Mouse (Mus musculus) limb, embryonic 11.5 days (tissue): ENCODE data around the gene Naip1. TPM values are rescaled to one million over a fixed set of nuclear protein-coding genes. Genes with fewer than 3 reads are reported as not detected.
"Not testable (repeated sequence)": the region's sequence is repeated elsewhere in the genome, so short reads cannot be mapped to it uniquely, and the experiment has no call there.

ENCODE experiments used
- ATAC-seq: fragments of 200-750 bp; cut with Nextera tagmentation; 2 replicates; pipeline ENCODE4 v1.8.0; 2017; ENCODE audit warnings: low read depth; ENCODE audit not compliant: insufficient number of reproducible peaks, low FRiP score, low TSS enrichment
- DNase-seq: peaks from one replicate; pipeline ENCODE4 v3.0.0-alpha.2; 2015; ENCODE audit warnings: low spot score
- H3K27ac ChIP-seq: fragments of 300-500 bp; sonication (generic); replicated peaks from 2 replicates; pipeline ENCODE4 v1.5.1; 2014; ENCODE audit warnings: low read depth, mild to moderate bottlenecking, low read length
- H3K27me3 ChIP-seq: fragments of 300-500 bp; sonication (generic); 2 replicates; pipeline ENCODE4 v1.6.1; 2014; ENCODE audit warnings: mild to moderate bottlenecking, low read length, mixed read lengths; ENCODE audit not compliant: control insufficient read depth, insufficient read depth
- H3K36me3 ChIP-seq: fragments of 300-500 bp; sonication (generic); 2 replicates; pipeline ENCODE4 v1.6.1; 2014; ENCODE audit warnings: mild to moderate bottlenecking, low read length, moderate library complexity, mixed read lengths; ENCODE audit not compliant: control insufficient read depth, insufficient read depth
- H3K4me1 ChIP-seq: fragments of 300-500 bp; sonication (generic); 2 replicates; pipeline ENCODE4 v1.6.1; 2014; ENCODE audit warnings: low read length, mixed read lengths; ENCODE audit not compliant: control insufficient read depth, insufficient read depth
- H3K4me2 ChIP-seq: fragments of 300-500 bp; sonication (generic); 2 replicates; pipeline ENCODE4 v1.6.1; 2014; ENCODE audit warnings: low read depth, mild to moderate bottlenecking, moderate library complexity; ENCODE audit not compliant: severe bottlenecking
- H3K4me3 ChIP-seq: fragments of 300-500 bp; sonication (generic); 2 replicates; pipeline ENCODE4 v1.5.1; 2014; ENCODE audit warnings: low read depth, low read length
- H3K9ac ChIP-seq: fragments of 300-500 bp; sonication (generic); 2 replicates; pipeline ENCODE4 v1.6.1; 2014; ENCODE audit warnings: mild to moderate bottlenecking, low read length
- H3K9me3 ChIP-seq: fragments of 300-500 bp; sonication (generic); 2 replicates; pipeline ENCODE4 v1.6.1; 2016; ENCODE audit warnings: low read length; ENCODE audit not compliant: control insufficient read depth
- WGBS: fragments of 180-500 bp; shearing (Covaris S2); extraction: QIAGEN DNeasy Blood & Tissue Kit; methylation state at CpG from one replicate; pipeline ENCODE4 v1.1.7; 2014; 5-methylcytosine and 5-hydroxymethylcytosine counted together
- polyA plus RNA-seq: library from polyadenylated mRNA; unstranded; fragments of >200 nt; fragmentation: Nextera tagmentation; extraction: Ambion mirVana; gene quantifications from 2 replicates; pipeline ENCODE4 v1.2.1, GENCODE M21; 2014

Gene Naip1
- polyA plus RNA-seq, result not detected in 2 replicates

GRCm38 (mm10) chr13:100452415-100453127 is at the start of gene Naip1:
Gene Naip1, minus strand, starts transcription at chr13:100452869.
- H3K9me3 ChIP-seq, H3K27ac ChIP-seq, H3K27me3 ChIP-seq, DNase-seq, H3K4me1 ChIP-seq, H3K9ac ChIP-seq, H3K36me3 ChIP-seq, ATAC-seq, H3K4me3 ChIP-seq, H3K4me2 ChIP-seq: not testable (repeated sequence)
- WGBS, result 81% methylated on average over 8 of the region's 8 CpGs

- not testable (repeated sequence) for H3K27me3 ChIP-seq, ATAC-seq, H3K4me2 ChIP-seq, DNase-seq, H3K9ac ChIP-seq, H3K27ac ChIP-seq, H3K4me3 ChIP-seq, H3K36me3 ChIP-seq, H3K9me3 ChIP-seq, H3K4me1 ChIP-seq
Observed at GRCm38 (mm10) chr13:100499625-100500024, 47.0 kb upstream of the Naip1 start.

- no peak for ATAC-seq
- Histone ChIP-seq H3K27ac (no peak overlapping the region), H3K4me3 (no peak overlapping the region), H3K9me3 (no peaks in the 10 kb centered on the region), H3K4me1 (no peaks in the 10 kb centered on the region), H3K36me3 (no peaks in the 10 kb centered on the region), H3K9ac (no peak overlapping the region), H3K4me2 (no peak overlapping the region), H3K27me3 (no peaks in the 10 kb centered on the region)
- 94% methylated on average over 4 of the region's 4 CpGs for WGBS
- no peak for DNase-seq
Observed at GRCm38 (mm10) chr13:100495337-100495736, 42.7 kb upstream of the Naip1 start.

GRCm38 (mm10) chr13:100494370-100494769 is 41.7 kb upstream of the Naip1 start:
- H3K36me3 ChIP-seq, H3K4me3 ChIP-seq, H3K4me1 ChIP-seq, ATAC-seq, H3K27ac ChIP-seq, H3K9me3 ChIP-seq, H3K27me3 ChIP-seq, H3K9ac ChIP-seq, H3K4me2 ChIP-seq, DNase-seq: not testable (repeated sequence)
- WGBS, result 66% methylated on average over 8 of the region's 8 CpGs

- H3K9me3 ChIP-seq, result no peaks in the 10 kb centered on the region
- H3K36me3 ChIP-seq, result no peaks in the 10 kb centered on the region
- DNase-seq (no peak), ATAC-seq (no peak)
- H3K9ac ChIP-seq, result no peak overlapping the region
- WGBS, result 75% methylated on average over 8 of the region's 8 CpGs
- no peaks in the 10 kb centered on the region for H3K27me3 ChIP-seq
- no peaks in the 10 kb centered on the region for H3K4me1 ChIP-seq
- H3K4me3 ChIP-seq, result no peak overlapping the region
- no peak overlapping the region for H3K27ac ChIP-seq
- H3K4me2 ChIP-seq, result no peak overlapping the region
Observed at GRCm38 (mm10) chr13:100493313-100493712, 40.6 kb upstream of the Naip1 start.

GRCm38 (mm10) chr13:100492061-100492787 is 39.6 kb upstream of the Naip1 start, which contains the start of gene Gtf2h2:
Gene Gtf2h2, minus strand, starts transcription at chr13:100492579.
- Histone ChIP-seq H3K9me3 (no peaks in the 10 kb centered on the region), H3K4me2 (peak within 1 kb of the TSS; percentile 71)
- under 1% methylated on average over 51 of the region's 51 CpGs for WGBS

GRCm38 (mm10) chr13:100491623-100492022 is 39.0 kb upstream of the Naip1 start:
- WGBS, result 15% methylated on average over 6 of the region's 6 CpGs

More at GRCm38 (mm10) chr13:100492061-100492787, 39.6 kb upstream of the Naip1 start, which contains the start of gene Gtf2h2:
- ATAC-seq (peak; percentile 74), DNase-seq (peak; percentile 94)
- peaks cover 3% of the 10 kb centered on the region for H3K36me3 ChIP-seq
- H3K4me3 ChIP-seq, result peak within 1 kb of the TSS; percentile 96
- H3K27ac ChIP-seq, result peak within 1 kb of the TSS; percentile 78
- H3K27me3 ChIP-seq, result no peaks in the 10 kb centered on the region
- no peaks in the 10 kb centered on the region for H3K4me1 ChIP-seq
- peak within 1 kb of the TSS; percentile 95 for H3K9ac ChIP-seq

GRCm38 (mm10) chr13:100490424-100490823 is 37.8 kb upstream of the Naip1 start:
- no peaks in the 10 kb centered on the region for H3K4me1 ChIP-seq
- no peaks in the 10 kb centered on the region for H3K27me3 ChIP-seq
- H3K9me3 ChIP-seq, result no peaks in the 10 kb centered on the region
- H3K36me3 ChIP-seq, result peaks cover 3% of the 10 kb centered on the region
- no peak overlapping the region for H3K9ac ChIP-seq
- DNase-seq, result no peak
- ATAC-seq, result no peak
- no peak overlapping the region for H3K27ac ChIP-seq
- WGBS, result 94% methylated on average over 5 of the region's 5 CpGs
- no peak overlapping the region for H3K4me2 ChIP-seq
- H3K4me3 ChIP-seq, result no peak overlapping the region

More at GRCm38 (mm10) chr13:100491623-100492022, 39.0 kb upstream of the Naip1 start:
- peak overlapping the region; percentile 96 for H3K4me3 ChIP-seq
- no peak overlapping the region for H3K27ac ChIP-seq
- no peaks in the 10 kb centered on the region for H3K27me3 ChIP-seq
- H3K9ac ChIP-seq, result peak overlapping the region; percentile 95
- no peak for DNase-seq
- 0 out of 2 replicates have a peak, but pooled peaks have one; percentile 16 for ATAC-seq
- H3K9me3 ChIP-seq, result no peaks in the 10 kb centered on the region
- peak overlapping the region; percentile 71 for H3K4me2 ChIP-seq
- H3K4me1 ChIP-seq, result no peaks in the 10 kb centered on the region
- peaks cover 3% of the 10 kb centered on the region for H3K36me3 ChIP-seq
